Mouse (Mus musculus) heart, adult 8-10 months (tissue): ENCODE results near the gene Gabrb1. TPM values are rescaled to one million over a fixed set of nuclear protein-coding genes. Genes with fewer than 3 reads are reported as not detected.
"Not testable (repeated sequence)": the region's sequence is repeated elsewhere in the genome, so short reads cannot be mapped to it uniquely, and the experiment has no call there.

Experiments
- DNase-seq: peaks from one replicate; pipeline ENCODE4 v3.0.0; 2022; ENCODE audit warnings: low spot score
- total RNA-seq, 4 experiments: library from RNA; stranded (reverse); gene quantifications; 2 replicates each; pipeline ENCODE4 v1.2.4; 2022

Gabrb1 gene
- total RNA-seq, 4 experiments from 2014 or later = 0.05 to 0.19 (median 0.10) TPM

DNA sequence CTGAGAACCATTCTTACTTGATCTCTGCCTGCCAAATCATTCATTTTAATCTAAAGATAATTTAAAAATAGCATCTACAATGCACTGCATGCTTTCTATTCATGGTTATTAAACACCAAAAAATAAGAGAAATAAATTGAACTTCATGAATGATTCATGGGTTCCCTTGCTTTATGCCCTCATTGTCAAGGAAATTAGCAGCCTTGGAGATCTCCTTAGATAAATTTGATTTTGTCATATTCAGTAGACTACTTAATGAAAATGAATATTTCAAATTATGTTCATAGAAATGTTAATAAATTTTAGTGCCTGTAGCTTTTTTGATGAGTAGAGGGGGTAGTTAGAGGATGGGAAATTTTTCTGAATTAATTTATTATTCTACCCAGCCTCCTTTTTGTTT is 379.0 kb downstream of the Gabrb1 start:
- no peak for DNase-seq

DNA sequence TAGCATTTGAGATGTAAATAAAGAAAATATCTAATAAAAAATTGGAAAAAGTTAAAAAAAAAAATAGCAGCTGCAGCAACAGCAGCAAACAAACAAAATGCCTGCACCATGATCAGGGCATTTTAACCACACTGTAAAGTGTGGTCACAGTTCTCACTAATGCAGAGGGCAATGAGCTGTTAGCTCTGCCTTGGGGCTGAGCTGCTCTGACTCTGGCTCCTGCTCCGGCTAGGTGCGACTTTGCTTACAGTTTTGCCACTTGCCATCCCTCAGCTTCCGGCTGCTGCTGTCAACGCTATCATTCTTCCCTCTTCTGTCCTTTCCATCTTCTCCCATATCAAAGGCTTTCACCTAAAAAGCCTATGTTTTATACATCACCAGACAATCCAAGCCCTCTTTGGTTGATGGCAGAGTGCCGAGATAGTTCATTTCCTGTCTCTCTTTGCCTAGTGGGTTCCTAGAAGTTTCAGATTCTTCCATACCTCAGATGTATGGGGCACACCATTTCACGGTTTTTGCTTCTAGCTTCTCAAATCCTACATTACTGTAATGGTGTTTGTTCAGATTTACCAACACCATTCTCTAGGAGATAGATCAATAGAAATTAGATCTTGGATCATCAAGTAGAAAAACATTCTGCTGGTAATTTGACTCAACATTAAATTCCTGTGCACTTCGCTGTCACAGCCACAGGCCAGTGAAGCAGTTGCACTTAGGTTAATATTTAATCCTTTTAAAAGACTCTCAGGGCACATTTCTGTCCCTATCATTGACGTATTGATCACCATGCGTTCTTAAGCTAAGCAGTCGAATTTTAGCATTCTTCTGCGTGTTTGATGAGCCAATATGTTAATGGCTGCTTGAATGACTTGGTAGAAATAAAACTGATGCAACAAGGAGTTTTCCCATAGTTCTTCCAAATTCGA is 385.6 kb downstream of the Gabrb1 start:
- no peak for DNase-seq

- DNase-seq = no peak
These were observed 388.3 kb downstream of the Gabrb1 start for GRCm38 (mm10) chr5:72046261-72046660.

DNA sequence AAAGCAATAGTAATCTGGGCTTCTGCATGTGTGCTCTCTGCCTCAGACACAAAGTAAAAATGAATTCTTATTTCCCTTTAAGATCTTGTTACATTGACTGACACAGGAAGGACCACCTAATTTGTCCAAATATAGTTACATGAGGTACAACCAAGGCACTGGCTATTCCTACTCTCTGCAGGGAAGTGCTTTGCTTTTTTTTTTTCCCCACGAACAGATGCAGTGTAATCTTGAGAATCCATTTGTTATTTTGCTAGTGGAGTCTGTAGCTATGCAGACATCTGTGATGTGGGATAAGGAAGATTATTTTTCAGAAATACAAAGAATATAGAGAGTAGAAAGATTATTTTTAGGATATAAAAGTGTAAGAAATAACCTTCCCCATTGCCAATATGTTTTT is 406.2 kb downstream of the Gabrb1 start:
- DNase-seq = no peak

DNA sequence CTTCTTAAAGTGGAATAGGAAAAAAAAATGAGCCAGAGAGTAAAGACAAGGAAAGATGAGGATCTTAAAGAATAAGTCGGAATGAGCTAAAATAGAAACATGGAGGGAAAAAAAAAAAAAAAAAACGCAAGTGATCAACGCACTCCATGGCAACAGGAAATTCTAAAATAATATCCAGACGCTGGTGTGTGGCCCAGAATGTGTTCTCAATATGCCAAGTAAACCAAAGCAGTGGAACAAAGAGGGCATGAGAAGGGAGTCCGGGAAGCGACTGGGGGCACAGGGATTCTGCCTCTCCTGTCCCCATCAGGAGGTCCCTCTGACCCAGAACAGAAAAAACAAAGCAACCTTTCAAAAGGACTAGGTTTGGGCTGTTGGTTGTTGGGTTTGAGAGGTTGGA is 410.9 kb downstream of the Gabrb1 start:
- DNase-seq = no peak

DNA sequence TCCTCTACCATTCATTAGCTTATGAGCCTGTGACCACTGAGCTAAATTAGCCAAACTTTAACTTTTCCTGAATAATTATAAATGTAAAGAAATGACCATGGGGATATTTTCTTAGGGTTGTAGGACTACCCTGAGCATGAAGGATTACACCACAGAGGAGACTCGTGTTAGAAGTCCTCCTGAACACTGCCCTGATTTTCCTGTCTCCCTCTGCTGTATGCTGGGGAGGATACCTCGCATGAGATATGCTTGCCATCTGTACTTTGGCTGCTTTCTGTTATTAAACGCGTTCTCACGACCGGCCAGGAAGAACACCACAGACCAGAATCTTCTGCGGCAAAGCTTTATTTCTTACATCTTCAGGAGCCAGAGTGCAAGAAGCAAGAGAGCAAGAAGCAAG is 411.5 kb downstream of the Gabrb1 start:
- not testable (repeated sequence) for DNase-seq

DNA sequence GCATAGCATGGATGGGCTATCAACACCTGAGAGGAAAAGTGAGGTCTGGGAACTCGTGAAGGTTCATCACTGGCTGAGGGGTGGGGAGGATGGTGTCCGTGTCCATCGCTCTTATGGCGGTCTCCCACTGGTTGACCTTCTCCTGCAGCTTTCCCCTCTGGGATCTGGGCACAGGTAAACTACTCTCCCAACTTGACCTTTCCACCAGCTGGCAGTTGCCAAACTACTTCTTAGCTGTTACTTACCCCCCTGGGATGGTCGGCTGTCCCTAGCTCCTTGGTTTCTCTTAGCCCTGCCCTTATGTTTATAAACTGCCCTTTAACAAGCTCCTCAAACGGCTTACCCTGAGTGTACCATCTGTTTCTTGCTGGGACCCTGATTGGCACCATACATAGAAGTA is 418.9 kb downstream of the Gabrb1 start:
- no peak for DNase-seq

- DNase-seq = no peak
These were observed 428.6 kb downstream of the Gabrb1 start for GRCm38 (mm10) chr5:72086518-72086917.

GRCm38 (mm10) chr5:72094582-72094981 is 436.7 kb downstream of the Gabrb1 start:
- no peak for DNase-seq

GRCm38 (mm10) chr5:72095015-72095414 is 437.1 kb downstream of the Gabrb1 start:
- DNase-seq = no peak

DNA sequence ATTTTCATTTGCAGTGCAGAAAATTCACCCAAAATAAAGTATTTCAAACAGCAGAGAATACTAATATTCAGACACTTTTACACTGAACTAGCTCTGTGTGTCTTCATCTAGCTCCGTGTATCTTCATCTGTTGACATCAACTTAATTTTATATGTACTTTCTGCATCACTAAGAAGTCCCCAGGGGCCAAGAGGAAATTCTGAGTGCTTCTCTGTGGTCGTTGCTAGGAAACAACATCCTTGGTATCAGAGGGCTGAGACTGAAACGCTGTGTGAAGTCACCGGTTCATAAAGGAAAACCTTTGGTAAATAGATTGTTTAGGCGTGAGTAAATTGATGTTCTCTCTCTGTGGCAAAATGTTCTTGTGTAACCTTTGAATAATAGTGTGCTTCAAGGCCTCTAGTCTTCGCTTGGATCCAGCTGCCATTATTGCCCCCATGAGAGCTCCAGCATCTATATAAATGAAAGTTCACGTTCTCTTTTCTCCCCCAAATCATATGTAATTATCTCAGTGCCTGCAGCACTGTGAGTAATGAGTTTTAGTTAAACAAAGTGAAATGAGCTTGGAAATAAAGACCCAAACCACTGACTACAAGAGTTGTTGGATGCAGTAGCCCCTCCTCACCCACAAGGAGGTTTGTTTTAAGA is 446.5 kb downstream of the Gabrb1 start:
- no peak for DNase-seq

DNA sequence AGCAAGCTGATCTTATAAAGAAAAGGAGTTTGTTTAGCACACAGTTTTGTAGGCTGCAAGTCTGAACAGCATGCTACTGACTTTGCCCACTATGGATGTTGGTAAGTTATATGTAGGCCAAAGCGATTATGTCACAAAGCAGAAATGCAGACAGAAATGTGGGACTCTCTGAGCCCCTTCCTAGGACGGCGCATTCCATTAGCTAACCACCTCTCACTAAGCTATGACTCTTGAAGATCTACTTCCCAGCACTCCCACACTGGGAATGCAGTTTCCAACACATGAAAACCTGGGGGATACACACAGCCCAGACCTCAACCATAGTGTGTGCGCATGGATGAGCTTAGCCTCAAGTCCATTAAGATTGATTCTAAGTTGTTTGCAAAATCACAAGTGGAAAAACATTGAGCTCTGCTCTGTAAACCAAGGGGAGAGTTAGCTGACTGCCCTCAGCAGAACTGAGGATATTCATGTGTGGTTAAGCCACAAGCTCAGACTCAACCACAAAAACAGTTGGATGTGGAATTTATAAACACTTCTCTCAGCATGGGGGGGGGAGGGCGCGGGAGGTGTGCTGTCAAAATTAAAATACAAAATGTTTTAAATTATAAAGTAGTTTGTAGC is 464.6 kb downstream of the Gabrb1 start:
- no peak for DNase-seq

DNA sequence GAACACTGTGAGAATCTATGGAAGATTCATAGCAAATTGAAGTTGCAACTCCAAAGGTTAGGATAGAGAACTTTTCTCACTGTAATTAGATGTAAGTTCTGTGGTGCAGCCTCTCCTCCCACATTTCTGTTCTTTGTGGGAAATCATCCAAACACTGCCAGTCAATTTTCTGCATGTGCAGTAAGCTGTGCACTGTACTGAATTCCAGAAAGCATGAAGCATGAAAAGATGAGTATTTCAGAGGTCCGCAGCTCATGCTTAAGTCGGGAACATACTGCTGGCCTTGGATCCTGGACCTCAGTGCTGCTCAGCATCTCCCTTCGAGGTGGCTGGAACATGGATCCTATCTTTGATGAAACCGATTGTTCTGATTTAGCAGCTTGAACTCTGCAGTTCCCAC is 468.8 kb downstream of the Gabrb1 start:
- no peak for DNase-seq

DNA sequence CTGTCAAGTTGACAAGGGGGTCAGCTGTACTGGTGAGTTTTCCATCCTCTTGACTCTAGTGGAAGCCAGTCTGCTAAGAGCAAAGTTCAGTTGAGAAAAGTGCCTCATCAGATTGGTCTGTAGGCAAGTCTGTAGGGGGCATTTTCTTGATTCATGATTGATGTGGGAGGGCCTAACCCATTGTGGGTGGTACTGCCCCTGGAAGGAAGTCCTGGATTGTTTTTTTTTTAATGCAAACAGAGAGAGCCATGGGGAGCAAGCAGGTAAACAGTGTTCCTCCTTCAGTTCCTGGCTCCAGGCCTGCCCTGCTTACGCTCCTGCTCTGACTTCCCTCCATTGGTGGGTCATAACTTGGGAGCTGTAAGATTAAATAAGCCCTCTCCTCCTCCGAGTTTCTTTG is 476.0 kb downstream of the Gabrb1 start:
- no peak for DNase-seq

- DNase-seq = no peak
These were observed 480.3 kb downstream of the Gabrb1 start for GRCm38 (mm10) chr5:72138256-72138655.

DNA sequence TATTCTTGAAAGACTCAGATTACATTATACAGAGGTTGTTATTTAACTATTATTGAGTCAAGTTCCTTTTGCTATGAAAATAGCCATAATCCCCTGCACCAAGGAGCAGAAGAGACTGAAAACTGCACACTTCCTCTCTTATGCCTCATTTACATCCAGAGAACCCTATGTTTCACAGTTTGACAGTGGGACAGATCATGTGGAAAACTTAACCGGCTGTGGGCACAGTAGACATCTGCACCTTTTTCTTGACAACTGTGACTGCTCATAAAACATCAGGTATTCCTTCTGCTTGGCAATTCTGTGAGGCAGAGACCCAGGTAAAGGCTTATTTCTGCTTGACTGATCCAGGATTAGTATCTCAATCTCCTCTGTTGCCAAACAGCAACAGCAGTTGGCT is 481.7 kb downstream of the Gabrb1 start:
- no peak for DNase-seq

DNA sequence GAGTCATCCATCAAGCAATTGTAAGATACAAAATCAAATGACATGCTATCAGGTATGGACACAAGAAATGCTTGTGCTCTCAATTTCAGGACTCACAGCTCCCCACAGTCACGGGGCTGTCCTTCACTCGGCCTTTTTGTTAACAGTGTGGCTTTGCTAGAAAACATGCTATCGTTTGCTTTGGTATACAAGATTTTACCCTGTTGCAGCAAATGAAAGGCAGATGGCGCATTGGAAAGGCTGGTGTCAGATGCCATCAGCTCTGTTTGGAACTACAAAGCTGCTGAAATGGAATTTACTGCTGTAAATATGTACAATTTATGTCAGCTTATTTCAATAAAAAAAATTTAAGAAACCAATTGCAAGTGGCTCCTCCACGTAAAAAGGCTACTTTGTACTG is 490.8 kb downstream of the Gabrb1 start:
- DNase-seq = no peak

- DNase-seq = no peak
These were observed 493.0 kb downstream of the Gabrb1 start for GRCm38 (mm10) chr5:72150870-72151269.

DNA sequence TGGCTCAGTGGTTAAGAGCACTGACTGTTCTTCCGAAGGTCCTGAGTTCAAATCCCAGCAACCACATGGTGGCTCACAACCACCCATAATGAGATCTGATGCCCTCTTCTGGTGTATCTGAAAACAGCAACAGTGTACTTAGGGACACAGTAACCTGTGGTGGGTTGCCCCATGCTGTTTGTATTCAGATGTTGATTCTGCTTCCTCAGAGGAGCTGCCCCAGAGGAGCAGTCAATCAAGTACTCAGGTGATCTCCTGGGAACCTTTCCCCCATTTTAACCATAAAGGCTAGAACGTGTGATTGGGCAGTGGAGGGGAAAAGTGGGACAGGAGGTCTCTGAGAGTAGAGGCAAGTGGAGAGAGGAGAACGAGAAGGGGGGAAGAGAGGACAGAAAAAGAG is 497.8 kb downstream of the Gabrb1 start:
- not testable (repeated sequence) for DNase-seq

DNA sequence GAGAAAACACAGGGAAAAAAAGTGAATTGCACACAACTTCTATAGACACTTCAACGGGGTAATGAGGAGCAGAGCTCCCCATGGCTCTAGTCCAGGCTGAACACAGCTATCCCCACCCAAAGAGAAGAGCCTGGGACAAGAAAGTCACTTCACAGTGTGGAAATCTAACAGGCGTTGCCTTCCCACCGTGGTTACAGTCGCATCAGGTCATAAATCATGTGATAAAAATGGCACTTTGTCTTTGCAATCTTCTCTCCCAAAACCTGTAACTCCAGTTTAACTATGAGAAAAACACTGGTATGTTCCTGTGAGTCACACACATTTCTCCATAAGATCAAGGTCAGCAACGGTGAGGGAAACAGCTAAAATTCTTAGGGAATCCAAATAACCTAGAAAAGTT is 498.7 kb downstream of the Gabrb1 start:
- no peak for DNase-seq

- DNase-seq = no peak
These were observed 500.8 kb downstream of the Gabrb1 start for GRCm38 (mm10) chr5:72158667-72159066.

DNA sequence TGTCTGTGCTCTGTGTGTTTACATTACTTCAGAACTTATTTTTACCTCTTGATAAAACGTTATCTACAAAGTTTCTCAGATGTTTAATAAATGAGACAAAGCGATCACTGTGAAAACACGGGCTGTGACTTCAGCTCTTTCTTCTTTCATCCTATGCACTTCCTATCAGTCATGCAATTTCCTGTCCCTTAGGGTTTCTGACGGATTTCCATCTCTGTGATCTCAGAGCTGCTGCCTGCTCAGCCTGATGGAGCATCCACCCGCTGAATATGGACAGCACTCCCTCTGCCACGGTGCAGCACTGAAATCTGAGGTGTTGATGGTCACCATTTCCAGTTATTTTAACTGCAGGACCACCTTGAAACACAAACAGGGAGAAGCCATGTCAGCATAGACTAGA is 501.6 kb downstream of the Gabrb1 start:
- no peak for DNase-seq
